Mouse (Mus musculus) testis, adult 2 months (tissue): ENCODE measurements at regions not wholly inside any gene's neighbourhood (a gene's known extent, or its start where the extent isn't known, plus 50 kb on each side); places are given as distances from the start of the nearest gene placed in this dataset.

Source experiments
- CTCF ChIP-seq: fragments of 200-500 bp; IDR thresholded peaks from 2 replicates; pipeline ENCODE4 v1.5.1; 2012; ENCODE audit warnings: low read depth, mild to moderate bottlenecking, inconsistent platforms, low read length, moderate library complexity; ENCODE audit not compliant: control insufficient read depth, insufficient read depth, insufficient replicate concordance
- POLR2A ChIP-seq: fragments of 200-500 bp; IDR thresholded peaks from 2 replicates; pipeline ENCODE4 v1.6.1; 2012; ENCODE audit warnings: low read depth, mild to moderate bottlenecking, inconsistent platforms, low read length, moderate library complexity; ENCODE audit not compliant: control insufficient read depth

DNA sequence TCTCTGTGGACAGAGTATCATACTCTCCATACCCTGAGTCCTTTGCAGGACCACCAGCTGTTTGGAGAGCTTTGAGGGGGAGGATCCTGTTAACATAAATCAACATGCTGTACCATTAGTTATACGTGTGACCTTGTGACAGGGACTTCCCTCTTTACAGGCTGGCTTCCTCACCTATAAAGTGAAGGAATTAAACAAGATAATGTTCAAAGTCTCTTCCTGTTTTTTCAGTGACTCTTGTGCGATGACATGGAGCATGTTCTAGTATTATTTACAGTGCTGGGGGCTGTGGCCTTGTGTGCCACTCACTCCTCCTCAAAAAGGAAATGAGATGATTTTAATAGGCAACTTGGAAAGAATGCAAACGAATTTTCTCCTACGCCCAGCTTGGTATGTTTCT, 182.1 kb upstream of the Meox2 start:
- TF ChIP-seq CTCF (no peak), POLR2A (no peak)
